Mouse (Mus musculus): ENCODE data around the gene Phf5a.

Phf5a gene

GRCm38 (mm10) chr15:81885418-81885934 is 13.8 kb upstream of the Phf5a start:
- no peak for DNase-seq (ENCODE audit: low spot score)

- DNase-seq (ENCODE audit: low spot score) = no peak
Observed at GRCm38 (mm10) chr15:81882348-81882747, 10.6 kb upstream of the Phf5a start.

- no peak for DNase-seq (ENCODE audit: low spot score)
Observed at GRCm38 (mm10) chr15:81879531-81880401, 8.1 kb upstream of the Phf5a start.

GRCm38 (mm10) chr15:81872262-81873136 is 788 bp upstream of the Phf5a start, which contains the start of gene Aco2:
TSS of gene Aco2 (plus strand) at chr15:81872309.
- DNase-seq (ENCODE audit: low spot score) = peak; percentile 100

GRCm38 (mm10) chr15:81869985-81870384 is 1.7 kb downstream of the Phf5a start:
- DNase-seq (ENCODE audit: low spot score) = no peak

GRCm38 (mm10) chr15:81864238-81864637 is 7.5 kb downstream of the Phf5a start:
- DNase-seq (ENCODE audit: low spot score) = no peak

- no peak for DNase-seq (ENCODE audit: low spot score)
Observed at GRCm38 (mm10) chr15:81860471-81861135, 11.1 kb downstream of the Phf5a start.

- DNase-seq (ENCODE audit: low spot score) = peak; percentile 86
Observed at GRCm38 (mm10) chr15:81859330-81860255, 12.1 kb downstream of the Phf5a start.

- DNase-seq (ENCODE audit: low spot score) = peak; percentile 74
Observed at GRCm38 (mm10) chr15:81858517-81859329, 13.0 kb downstream of the Phf5a start, which contains the start of gene Tob2. TSS of gene Tob2 (minus strand) at chr15:81858796.

- peak; percentile 95 for DNase-seq (ENCODE audit: low spot score)
Observed at GRCm38 (mm10) chr15:81858138-81858516, 13.6 kb downstream of the Phf5a start.

- no peak for DNase-seq (ENCODE audit: low spot score)
Observed at GRCm38 (mm10) chr15:81857724-81858116, 14.0 kb downstream of the Phf5a start.

- no peak for DNase-seq (ENCODE audit: low spot score)
Observed at GRCm38 (mm10) chr15:81856938-81857723, 14.6 kb downstream of the Phf5a start.

GRCm38 (mm10) chr15:81856030-81856790 is 15.5 kb downstream of the Phf5a start:
- DNase-seq (ENCODE audit: low spot score) = peak; percentile 82

- no peak for DNase-seq (ENCODE audit: low spot score)
Observed at GRCm38 (mm10) chr15:81853081-81853480, 18.6 kb downstream of the Phf5a start.

GRCm38 (mm10) chr15:81852411-81853000 is 19.2 kb downstream of the Phf5a start:
- no peak for DNase-seq (ENCODE audit: low spot score)

- DNase-seq (ENCODE audit: low spot score) = no peak
Observed at GRCm38 (mm10) chr15:81851375-81851774, 20.3 kb downstream of the Phf5a start.

- DNase-seq (ENCODE audit: low spot score) = no peak
Observed at GRCm38 (mm10) chr15:81850718-81851117, 21.0 kb downstream of the Phf5a start.

GRCm38 (mm10) chr15:81849104-81849503 is 22.6 kb downstream of the Phf5a start:
- DNase-seq (ENCODE audit: low spot score) = no peak

All from testis, postnatal 10 days (tissue).